Mouse (Mus musculus) midbrain, embryonic 12.5 days (tissue): ENCODE results near the gene Ispd. TPM values are rescaled to one million over a fixed set of nuclear protein-coding genes. Genes with fewer than 3 reads are reported as not detected.

ENCODE experiments used
- ATAC-seq: fragments of 200-750 bp; cut with Nextera tagmentation; 2 replicates; pipeline ENCODE4 v1.8.0; 2017; ENCODE audit warnings: low read depth, moderate TSS enrichment, moderate library complexity; ENCODE audit not compliant: low FRiP score
- H3K27ac ChIP-seq: fragments of 300-500 bp; sonication (generic); replicated peaks from 2 replicates; pipeline ENCODE4 v1.5.1; 2016; ENCODE audit warnings: mild to moderate bottlenecking
- H3K27me3 ChIP-seq: fragments of 300-500 bp; sonication (generic); 2 replicates; pipeline ENCODE4 v1.6.1; 2016; ENCODE audit warnings: mild to moderate bottlenecking
- H3K36me3 ChIP-seq: fragments of 300-500 bp; sonication (generic); 2 replicates; pipeline ENCODE4 v1.6.1; 2016
- H3K4me1 ChIP-seq: fragments of 300-500 bp; sonication (generic); 2 replicates; pipeline ENCODE4 v1.6.1; 2016
- H3K4me2 ChIP-seq: fragments of 300-500 bp; sonication (generic); replicated peaks from 2 replicates; pipeline ENCODE4 v1.6.1; 2016; ENCODE audit warnings: mild to moderate bottlenecking, moderate library complexity
- H3K4me3 ChIP-seq: fragments of 300-500 bp; sonication (generic); 2 replicates; pipeline ENCODE4 v1.5.1; 2016; ENCODE audit warnings: mild to moderate bottlenecking
- H3K9ac ChIP-seq: fragments of 300-500 bp; sonication (generic); replicated peaks from 2 replicates; pipeline ENCODE4 v1.6.1; 2016; ENCODE audit warnings: mild to moderate bottlenecking, moderate library complexity
- H3K9me3 ChIP-seq: fragments of 300-500 bp; sonication (generic); 2 replicates; pipeline ENCODE4 v1.6.1; 2016; ENCODE audit warnings: mild to moderate bottlenecking
- WGBS: fragments of 180-500 bp; shearing (Covaris S2); methylation state at CpG from one replicate; pipeline ENCODE4 v1.1.7; 2016; 5-methylcytosine and 5-hydroxymethylcytosine counted together
- polyA plus RNA-seq: library from polyadenylated mRNA; unstranded; fragments of >200 nt; fragmentation: Nextera tagmentation; extraction: Ambion mirVana; gene quantifications from 2 replicates; pipeline ENCODE4 v1.2.1, GENCODE M21; 2016

Gene Ispd
- polyA plus RNA-seq, 1 experiment from 2014 or later, result 12.8 TPM

DNA sequence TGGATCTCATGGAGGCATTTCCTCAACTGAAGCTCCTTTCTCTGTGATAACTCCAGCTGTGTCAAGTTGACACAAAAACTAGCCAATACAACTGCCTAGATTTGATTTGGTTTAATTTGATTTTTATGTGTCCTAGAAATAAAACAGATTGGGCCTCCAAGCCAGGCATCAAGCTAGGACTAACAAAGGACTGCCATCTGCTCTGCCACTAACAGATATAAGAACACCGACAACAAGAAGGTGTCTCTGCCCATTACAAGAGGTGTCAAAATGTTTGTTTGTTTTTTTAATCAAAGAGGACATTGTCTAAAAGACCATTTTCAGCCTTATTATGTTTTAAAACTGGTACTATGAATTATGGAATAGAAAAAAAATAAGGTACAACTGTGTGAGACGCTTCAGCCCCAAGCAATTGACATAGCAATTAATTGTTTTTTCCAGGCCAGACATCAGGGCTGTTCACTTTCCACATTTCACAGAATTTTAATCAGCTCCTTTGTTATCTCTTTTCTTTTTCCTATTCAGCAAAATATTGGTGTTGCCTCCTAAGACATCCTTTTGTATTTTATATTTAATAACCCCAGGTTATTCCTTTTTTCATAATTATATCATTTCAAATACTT, 299.7 kb downstream of the Ispd start:
- Histone ChIP-seq H3K27me3 (no peaks in the 10 kb centered on the region), H3K27ac (no peak overlapping the region), H3K9ac (no peak overlapping the region), H3K9me3 (no peaks in the 10 kb centered on the region), H3K4me2 (no peak overlapping the region), H3K4me3 (no peak overlapping the region), H3K4me1 (no peaks in the 10 kb centered on the region), H3K36me3 (no peaks in the 10 kb centered on the region)
- WGBS, result 78% methylated on average over 2 of the region's 2 CpGs
- no peak for ATAC-seq

DNA sequence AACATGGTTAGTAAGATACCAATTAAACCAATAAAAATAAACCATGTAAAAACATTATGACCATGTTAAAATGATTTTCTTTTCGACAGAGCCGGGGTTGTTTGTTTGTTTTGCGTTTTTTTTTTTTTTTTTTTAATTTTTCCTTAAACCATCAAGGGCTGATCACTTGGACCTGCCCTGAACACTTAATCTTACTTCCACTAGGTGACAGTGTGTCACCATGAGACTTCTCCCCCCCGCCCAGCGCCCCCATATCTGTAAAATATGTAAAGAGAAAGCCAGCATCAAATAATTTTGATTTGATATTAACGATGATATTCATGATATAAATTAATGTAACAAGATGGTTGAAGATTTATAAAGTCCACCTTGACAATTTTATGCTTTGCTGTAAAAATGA, 300.5 kb downstream of the Ispd start:
- Histone ChIP-seq H3K4me1 (no peaks in the 10 kb centered on the region), H3K9me3 (no peaks in the 10 kb centered on the region), H3K27me3 (no peaks in the 10 kb centered on the region), H3K27ac (no peak overlapping the region), H3K36me3 (no peaks in the 10 kb centered on the region), H3K4me3 (no peak overlapping the region), H3K9ac (no peak overlapping the region), H3K4me2 (no peak overlapping the region)
- ATAC-seq, result no peak
- WGBS, result 84% methylated on average over 6 of the region's 6 CpGs

DNA sequence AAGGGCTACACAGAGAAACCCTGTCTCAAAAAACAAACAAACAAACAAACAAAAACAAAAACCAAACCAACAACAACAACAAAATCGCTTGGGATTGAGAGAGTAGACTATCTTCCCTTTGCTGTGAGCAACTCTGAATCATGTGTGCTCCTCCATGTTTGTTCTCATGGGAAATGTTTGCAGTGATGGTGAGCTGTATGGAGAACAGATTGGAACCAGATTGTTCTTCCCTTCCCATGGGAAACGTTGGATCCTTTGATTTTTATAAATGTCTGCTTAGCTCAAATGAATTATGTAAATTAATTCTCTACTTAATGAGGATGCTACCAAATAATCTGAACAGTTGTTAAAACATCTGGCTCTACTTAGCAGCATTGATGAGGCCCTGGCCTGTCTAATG, 312.8 kb downstream of the Ispd start:
- no peak overlapping the region for H3K9ac ChIP-seq
- H3K9me3 ChIP-seq, result no peaks in the 10 kb centered on the region
- no peak overlapping the region for H3K4me2 ChIP-seq
- ATAC-seq, result no peak
- no peaks in the 10 kb centered on the region for H3K4me1 ChIP-seq
- WGBS, result 67% methylated on average over 2 of the region's 2 CpGs
- H3K27me3 ChIP-seq, result no peaks in the 10 kb centered on the region
- H3K4me3 ChIP-seq, result no peak overlapping the region
- H3K27ac ChIP-seq, result no peak overlapping the region
- H3K36me3 ChIP-seq, result no peaks in the 10 kb centered on the region

DNA sequence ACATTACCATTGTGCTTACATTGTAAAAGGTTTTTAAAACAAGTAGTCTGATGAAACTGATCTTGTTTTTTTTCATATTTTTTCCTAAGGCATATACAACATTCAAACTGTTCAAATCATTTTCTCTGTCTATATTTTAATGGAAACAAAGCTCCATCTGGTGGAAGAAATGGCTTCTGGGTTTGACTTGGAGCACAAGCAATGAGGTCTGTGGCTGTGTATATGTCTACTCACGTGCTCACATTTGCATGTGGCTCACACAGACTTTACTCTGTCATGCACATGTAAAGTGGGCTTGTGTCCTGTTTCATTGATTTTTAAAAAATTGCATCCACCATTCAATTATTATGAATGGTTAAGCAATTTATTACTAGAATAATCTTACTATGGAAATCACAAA, 323.1 kb downstream of the Ispd start:
- 70% methylated on average over 1 of the region's 1 CpGs for WGBS
- ATAC-seq, result no peak
- H3K4me1 ChIP-seq, result no peaks in the 10 kb centered on the region

DNA sequence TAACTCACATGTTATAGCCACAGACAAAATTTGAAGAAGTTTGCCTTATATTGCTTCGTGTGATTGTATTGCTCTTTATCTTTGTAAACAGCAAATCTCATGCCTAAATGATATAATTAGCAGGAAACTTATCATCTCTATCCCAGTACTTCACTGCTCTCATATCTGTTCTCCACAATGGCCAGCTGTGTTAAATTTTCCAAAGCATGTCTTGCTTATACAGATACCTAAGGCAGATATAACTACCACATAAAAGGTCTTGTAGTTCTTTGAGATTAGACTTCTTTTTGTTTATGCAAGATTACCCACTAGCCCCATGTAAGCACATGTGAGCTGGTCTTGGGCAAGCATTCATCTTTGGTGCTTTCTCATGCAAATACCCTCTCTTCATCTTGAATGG, 327.6 kb downstream of the Ispd start:
- H3K4me2 ChIP-seq, result no peak overlapping the region
- H3K4me3 ChIP-seq, result no peak overlapping the region
- no peaks in the 10 kb centered on the region for H3K4me1 ChIP-seq
- ATAC-seq, result no peak
- no peaks in the 10 kb centered on the region for H3K9me3 ChIP-seq
- no peaks in the 10 kb centered on the region for H3K27me3 ChIP-seq
- no peaks in the 10 kb centered on the region for H3K36me3 ChIP-seq
- H3K9ac ChIP-seq, result no peak overlapping the region
- H3K27ac ChIP-seq, result no peak overlapping the region
- 64% methylated on average over 1 of the region's 1 CpGs for WGBS

More for the DNA sequence above, 323.1 kb downstream of the Ispd start:
- H3K4me3 ChIP-seq, result no peak overlapping the region
- H3K4me2 ChIP-seq, result no peak overlapping the region
- H3K27me3 ChIP-seq, result no peaks in the 10 kb centered on the region
- H3K27ac ChIP-seq, result no peak overlapping the region
- H3K36me3 ChIP-seq, result no peaks in the 10 kb centered on the region
- H3K9me3 ChIP-seq, result no peaks in the 10 kb centered on the region
- no peak overlapping the region for H3K9ac ChIP-seq

DNA sequence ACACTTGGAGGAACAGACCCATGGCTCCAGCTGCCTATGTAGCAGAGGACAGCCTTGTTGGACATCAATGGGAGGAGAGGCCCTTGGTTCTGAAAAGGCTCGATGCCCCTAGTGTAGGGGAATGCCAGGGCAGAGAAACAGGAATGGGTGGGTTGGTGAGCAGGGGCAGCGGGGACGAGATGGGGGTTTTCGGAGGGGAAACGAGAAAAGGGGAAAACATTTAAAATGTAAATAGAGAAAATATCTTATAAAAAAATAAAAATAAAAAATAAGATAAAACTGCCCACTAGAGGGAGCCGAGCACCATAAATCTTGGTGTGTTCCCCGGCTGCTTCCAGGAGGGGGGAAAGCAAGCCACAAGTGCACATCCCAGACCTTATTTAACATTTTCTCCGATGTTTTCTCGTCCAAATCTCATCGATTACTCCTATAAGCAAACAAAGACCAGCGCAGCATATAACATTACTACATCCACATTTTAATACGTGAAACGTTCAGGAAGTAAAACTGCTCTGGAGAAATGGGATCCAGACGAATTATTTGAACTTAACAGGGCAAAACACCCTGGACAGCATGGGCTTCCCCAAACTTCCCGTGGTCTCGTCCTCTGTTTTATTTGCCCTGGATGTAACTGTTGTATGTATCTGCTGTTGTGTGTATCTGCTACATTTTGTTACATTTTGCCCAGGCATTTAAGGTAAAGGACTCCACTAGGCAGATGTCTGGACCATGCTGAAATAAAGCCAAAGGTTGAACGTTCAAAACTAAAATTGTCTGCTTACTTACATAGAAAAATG, 332.8 kb downstream of the Ispd start:
- ATAC-seq, result peak; percentile 86
- Histone ChIP-seq H3K4me2 (peak overlapping the region; percentile 46), H3K9ac (no peak overlapping the region), H3K27ac (no peak overlapping the region), H3K36me3 (no peaks in the 10 kb centered on the region), H3K9me3 (no peaks in the 10 kb centered on the region), H3K4me3 (no peak overlapping the region), H3K27me3 (no peaks in the 10 kb centered on the region), H3K4me1 (no peaks in the 10 kb centered on the region)
- 25% methylated on average over 17 of the region's 17 CpGs for WGBS

DNA sequence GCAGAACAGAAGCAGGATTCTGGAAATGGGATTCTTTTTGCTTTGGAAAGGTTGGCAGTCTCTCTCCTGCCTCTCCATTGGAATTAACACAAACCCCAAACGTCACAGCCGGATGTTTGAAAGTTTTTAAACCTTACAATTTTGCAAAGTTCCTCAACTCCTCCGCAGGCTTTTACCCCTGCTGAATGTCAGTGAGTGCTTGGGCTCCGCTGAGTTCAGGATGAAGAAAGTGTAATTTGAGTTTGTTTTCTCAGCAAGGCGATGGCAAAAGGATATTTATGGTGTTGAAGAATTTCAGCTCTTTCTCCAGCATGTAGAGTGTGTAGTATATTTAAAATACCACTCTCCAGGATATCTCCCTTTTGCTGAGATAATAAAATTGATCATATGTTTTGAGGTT, 336.3 kb downstream of the Ispd start:
- Histone ChIP-seq H3K36me3 (no peaks in the 10 kb centered on the region), H3K9me3 (no peaks in the 10 kb centered on the region), H3K4me3 (no peak overlapping the region), H3K9ac (no peak overlapping the region), H3K27ac (no peak overlapping the region), H3K4me2 (no peak overlapping the region), H3K27me3 (no peaks in the 10 kb centered on the region), H3K4me1 (0 out of 2 replicates have a peak, but pooled peaks cover 4% of the 10 kb centered on the region)
- ATAC-seq, result no peak
- WGBS, result 60% methylated on average over 5 of the region's 5 CpGs

DNA sequence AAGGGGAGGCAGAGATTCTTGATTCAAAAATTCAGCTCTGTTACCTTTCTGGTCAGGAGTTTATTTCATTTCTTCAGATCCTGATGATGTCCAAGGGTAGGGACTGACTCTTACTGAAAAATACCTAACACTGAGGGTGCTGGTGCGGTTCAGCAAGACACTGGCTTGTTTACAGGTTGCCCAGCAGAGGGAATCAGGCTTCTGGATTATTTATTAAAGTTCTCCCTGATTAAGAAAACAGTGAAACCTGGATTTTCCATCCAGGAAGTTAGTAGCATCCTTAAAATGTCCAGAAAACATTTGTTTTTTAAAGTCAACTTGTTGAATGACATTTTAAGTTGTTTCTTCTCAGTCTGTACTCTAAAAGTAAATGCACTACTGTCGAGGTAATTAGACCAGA, 337.2 kb downstream of the Ispd start:
- no peaks in the 10 kb centered on the region for H3K27me3 ChIP-seq
- H3K36me3 ChIP-seq, result no peaks in the 10 kb centered on the region
- 78% methylated on average over 2 of the region's 2 CpGs for WGBS
- no peak overlapping the region for H3K9ac ChIP-seq
- H3K9me3 ChIP-seq, result no peaks in the 10 kb centered on the region
- no peak for ATAC-seq
- H3K4me3 ChIP-seq, result no peak overlapping the region
- H3K4me2 ChIP-seq, result no peak overlapping the region
- 0 out of 2 replicates have a peak, but pooled peaks cover 4% of the 10 kb centered on the region for H3K4me1 ChIP-seq
- no peak overlapping the region for H3K27ac ChIP-seq

DNA sequence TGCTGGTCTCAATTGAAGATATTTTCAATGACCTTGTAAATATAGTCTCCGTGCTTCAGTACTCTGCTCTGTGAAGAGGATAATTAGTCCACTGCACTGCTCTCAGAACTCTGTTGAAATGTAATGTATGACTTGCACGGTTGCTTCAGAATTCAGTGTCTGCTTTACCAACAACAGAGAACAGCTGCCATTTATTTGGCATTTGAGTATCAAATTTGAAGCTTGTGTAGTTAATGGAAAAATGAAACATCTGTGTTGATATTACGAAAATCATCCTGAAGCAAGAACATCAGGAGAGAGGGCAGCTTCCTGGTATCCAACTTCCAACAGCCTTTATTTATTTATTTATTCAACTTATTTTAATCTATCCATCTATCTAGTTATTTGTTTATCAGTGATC, 337.8 kb downstream of the Ispd start:
- H3K36me3 ChIP-seq, result no peaks in the 10 kb centered on the region
- H3K27ac ChIP-seq, result no peak overlapping the region
- no peak overlapping the region for H3K9ac ChIP-seq
- no peak for ATAC-seq
- no peak overlapping the region for H3K4me3 ChIP-seq
- H3K4me2 ChIP-seq, result no peak overlapping the region
- H3K27me3 ChIP-seq, result no peaks in the 10 kb centered on the region
- 0 out of 2 replicates have a peak, but pooled peaks cover 4% of the 10 kb centered on the region for H3K4me1 ChIP-seq
- 76% methylated on average over 3 of the region's 3 CpGs for WGBS
- H3K9me3 ChIP-seq, result no peaks in the 10 kb centered on the region

DNA sequence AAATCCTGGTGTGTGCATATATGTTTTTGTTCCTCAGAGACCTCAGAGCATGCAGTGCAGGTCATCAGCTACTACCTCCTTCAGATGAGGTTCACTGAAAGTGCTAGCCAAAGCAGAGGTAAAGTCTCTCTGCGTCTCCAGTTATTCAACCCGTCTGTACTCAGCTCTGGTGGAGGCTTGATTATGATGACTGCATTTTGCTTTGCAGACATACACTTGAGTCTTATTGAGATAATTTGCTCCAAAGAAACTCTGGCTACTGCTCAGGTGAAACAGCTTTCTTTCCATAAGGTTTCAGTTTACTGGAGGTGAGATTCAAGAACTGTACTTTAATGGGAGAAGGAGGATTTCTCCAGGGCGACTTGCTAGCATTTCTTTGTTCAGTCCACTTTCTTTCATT, 339.5 kb downstream of the Ispd start:
- WGBS, result 78% methylated on average over 3 of the region's 3 CpGs
- no peaks in the 10 kb centered on the region for H3K27me3 ChIP-seq
- H3K36me3 ChIP-seq, result no peaks in the 10 kb centered on the region
- no peak overlapping the region for H3K27ac ChIP-seq
- no peak for ATAC-seq
- H3K9ac ChIP-seq, result no peak overlapping the region
- H3K9me3 ChIP-seq, result no peaks in the 10 kb centered on the region
- no peak overlapping the region for H3K4me2 ChIP-seq
- H3K4me3 ChIP-seq, result no peak overlapping the region
- H3K4me1 ChIP-seq, result 0 out of 2 replicates have a peak, but pooled peaks cover 4% of the 10 kb centered on the region

DNA sequence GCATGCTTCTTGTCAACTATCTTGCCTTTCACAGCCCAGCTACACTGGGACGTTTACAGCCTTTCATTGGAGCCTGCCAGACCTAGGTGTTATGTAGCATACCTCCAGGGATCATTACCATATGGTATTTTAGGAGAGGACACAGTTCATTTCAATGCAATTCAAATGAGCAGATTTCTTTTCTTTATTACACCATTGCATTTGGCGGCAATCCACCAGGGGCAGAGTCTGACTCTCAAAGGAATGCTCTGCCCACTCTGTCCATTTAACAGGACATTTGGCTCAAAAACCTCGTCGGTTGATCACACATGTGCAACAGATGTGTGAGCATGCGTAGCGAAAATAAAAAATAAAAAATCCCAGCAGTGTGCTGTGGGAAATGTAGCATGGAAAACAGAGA, 340.0 kb downstream of the Ispd start:
- ATAC-seq, result 0 out of 2 replicates have a peak, but pooled peaks have one; percentile 49
- 58% methylated on average over 6 of the region's 6 CpGs for WGBS
- no peaks in the 10 kb centered on the region for H3K36me3 ChIP-seq
- H3K4me2 ChIP-seq, result no peak overlapping the region
- no peaks in the 10 kb centered on the region for H3K27me3 ChIP-seq
- H3K4me3 ChIP-seq, result no peak overlapping the region
- no peaks in the 10 kb centered on the region for H3K9me3 ChIP-seq
- H3K4me1 ChIP-seq, result 0 out of 2 replicates have a peak, but pooled peaks cover 4% of the 10 kb centered on the region
- no peak overlapping the region for H3K9ac ChIP-seq
- no peak overlapping the region for H3K27ac ChIP-seq

DNA sequence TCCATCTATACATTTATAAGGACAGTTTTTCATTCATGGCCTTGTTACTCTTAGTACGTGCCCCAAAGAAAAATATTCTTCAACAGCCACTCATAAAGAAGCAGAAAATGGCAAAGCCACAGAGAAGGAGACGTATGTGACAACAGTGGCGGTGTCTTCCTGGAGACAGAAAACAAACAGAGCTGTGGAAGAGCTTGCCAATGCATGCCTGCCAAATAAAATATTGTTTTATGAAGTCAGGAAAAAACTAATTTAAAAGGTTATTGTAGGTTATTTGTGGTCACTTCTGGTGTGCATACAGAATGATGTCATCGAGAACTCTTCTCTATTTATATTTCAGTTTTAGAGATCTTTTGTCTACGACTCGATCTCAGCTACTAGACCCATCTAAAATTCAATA, 341.5 kb downstream of the Ispd start:
- ATAC-seq, result no peak
- WGBS, result 89% methylated on average over 6 of the region's 6 CpGs
- H3K4me1 ChIP-seq, result 0 out of 2 replicates have a peak, but pooled peaks cover 4% of the 10 kb centered on the region

More for the DNA sequence above, 341.5 kb downstream of the Ispd start:
- Histone ChIP-seq H3K9me3 (no peaks in the 10 kb centered on the region), H3K4me2 (no peak overlapping the region), H3K27ac (no peak overlapping the region), H3K27me3 (no peaks in the 10 kb centered on the region), H3K4me3 (no peak overlapping the region), H3K36me3 (no peaks in the 10 kb centered on the region), H3K9ac (no peak overlapping the region)
